Mouse (Mus musculus) heart, embryonic 15.5 days (tissue): Measurements from ENCODE around the gene F11. TPM values are rescaled to one million over a fixed set of nuclear protein-coding genes. Genes with fewer than 3 reads are reported as not detected.

Experiments used
- ATAC-seq: fragments of 200-750 bp; cut with Nextera tagmentation; replicated peaks from 2 replicates; pipeline ENCODE4 v1.8.0; 2017; ENCODE audit warnings: low read depth, moderate TSS enrichment; ENCODE audit not compliant: insufficient number of reproducible peaks, insufficient read depth, low FRiP score
- H3K27ac ChIP-seq: fragments of 300-500 bp; sonication (generic); 2 replicates; pipeline ENCODE4 v1.5.1; 2015; ENCODE audit warnings: mild to moderate bottlenecking, inconsistent platforms
- H3K27me3 ChIP-seq: fragments of 300-500 bp; sonication (generic); 2 replicates; pipeline ENCODE4 v1.6.1; 2015; ENCODE audit warnings: inconsistent platforms
- H3K36me3 ChIP-seq: fragments of 300-500 bp; sonication (generic); 2 replicates; pipeline ENCODE4 v1.6.1; 2015; ENCODE audit warnings: mild to moderate bottlenecking, inconsistent platforms
- H3K4me1 ChIP-seq: fragments of 300-500 bp; sonication (generic); replicated peaks from 2 replicates; pipeline ENCODE4 v1.6.1; 2015; ENCODE audit warnings: inconsistent platforms
- H3K4me2 ChIP-seq: fragments of 300-500 bp; sonication (generic); 2 replicates; pipeline ENCODE4 v1.6.1; 2015; ENCODE audit warnings: inconsistent platforms, mild to moderate bottlenecking, moderate library complexity
- H3K4me3 ChIP-seq: fragments of 300-500 bp; sonication (generic); 2 replicates; pipeline ENCODE4 v1.5.1; 2015; ENCODE audit warnings: mild to moderate bottlenecking, inconsistent platforms
- H3K9ac ChIP-seq: fragments of 300-500 bp; sonication (generic); 2 replicates; pipeline ENCODE4 v1.6.1; 2015; ENCODE audit warnings: mild to moderate bottlenecking, inconsistent platforms
- H3K9me3 ChIP-seq: fragments of 300-500 bp; sonication (generic); replicated peaks from 2 replicates; pipeline ENCODE4 v1.6.1; 2016; ENCODE audit warnings: inconsistent platforms
- WGBS: fragments of 180-500 bp; shearing (Covaris S2); methylation state at CpG from one replicate; pipeline ENCODE4 v1.1.7; 2015; ENCODE audit warnings: mixed read lengths; 5-methylcytosine and 5-hydroxymethylcytosine counted together
- polyA plus RNA-seq: library from polyadenylated mRNA; unstranded; fragments of >200 nt; fragmentation: Nextera tagmentation; extraction: Ambion mirVana; gene quantifications from 2 replicates; pipeline ENCODE4 v1.2.1, GENCODE M21; 2015

Gene F11
- polyA plus RNA-seq, 1 experiment from 2014 or later: not detected

DNA sequence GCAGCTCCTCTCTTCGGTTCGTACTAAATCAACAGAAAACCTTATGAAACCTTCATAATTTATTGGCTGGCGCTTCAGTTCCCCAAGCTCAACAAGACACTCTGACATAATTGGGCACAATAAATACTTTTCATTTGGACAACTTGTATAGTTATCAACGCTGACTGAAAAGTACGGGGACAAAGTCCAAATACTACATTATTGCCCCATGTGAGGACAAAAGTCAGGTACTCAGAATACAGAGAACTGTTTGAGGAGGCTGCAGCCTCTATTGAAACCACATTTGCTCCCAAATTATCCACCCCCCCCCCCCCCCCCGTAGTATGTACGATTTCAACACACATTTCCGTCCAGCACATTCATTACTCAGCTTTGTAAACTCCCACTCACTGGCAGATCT is 22.5 kb downstream of the F11 start:
- no peaks in the 10 kb centered on the region for H3K36me3 ChIP-seq
- H3K4me1 ChIP-seq: no peaks in the 10 kb centered on the region
- H3K4me3 ChIP-seq: no peak overlapping the region
- no peak for ATAC-seq
- H3K27ac ChIP-seq: no peak overlapping the region
- no peak overlapping the region for H3K9ac ChIP-seq
- H3K9me3 ChIP-seq: no peaks in the 10 kb centered on the region
- WGBS: 78% methylated on average over 8 of the region's 8 CpGs
- peaks cover 14% of the 10 kb centered on the region for H3K27me3 ChIP-seq
- H3K4me2 ChIP-seq: no peak overlapping the region

DNA sequence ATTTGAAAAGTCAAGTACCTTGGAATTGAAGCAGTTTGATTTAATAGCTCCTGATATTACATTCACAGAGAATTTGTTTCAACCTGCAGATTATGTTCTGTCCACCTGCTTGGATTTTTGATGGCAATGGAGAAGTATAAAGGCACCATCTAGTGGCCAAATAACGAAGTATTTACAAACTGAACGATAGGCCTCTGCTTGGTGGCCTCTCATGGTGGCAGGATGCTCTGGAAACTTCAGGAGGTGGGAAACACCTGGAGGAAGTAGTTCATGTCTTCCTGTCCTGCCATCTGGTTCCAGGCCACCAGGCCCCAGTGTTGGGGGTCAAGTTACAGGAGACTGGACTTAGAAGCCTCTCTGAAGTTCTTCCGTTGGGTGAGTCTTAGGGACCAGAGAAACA is 23.5 kb downstream of the F11 start:
- Histone ChIP-seq H3K36me3 (no peaks in the 10 kb centered on the region), H3K9ac (no peak overlapping the region), H3K4me1 (no peaks in the 10 kb centered on the region), H3K4me2 (no peak overlapping the region), H3K27ac (no peak overlapping the region), H3K4me3 (no peak overlapping the region), H3K9me3 (no peaks in the 10 kb centered on the region), H3K27me3 (peaks cover 14% of the 10 kb centered on the region)
- no peak for ATAC-seq
- WGBS: 25% methylated on average over 3 of the region's 3 CpGs

DNA sequence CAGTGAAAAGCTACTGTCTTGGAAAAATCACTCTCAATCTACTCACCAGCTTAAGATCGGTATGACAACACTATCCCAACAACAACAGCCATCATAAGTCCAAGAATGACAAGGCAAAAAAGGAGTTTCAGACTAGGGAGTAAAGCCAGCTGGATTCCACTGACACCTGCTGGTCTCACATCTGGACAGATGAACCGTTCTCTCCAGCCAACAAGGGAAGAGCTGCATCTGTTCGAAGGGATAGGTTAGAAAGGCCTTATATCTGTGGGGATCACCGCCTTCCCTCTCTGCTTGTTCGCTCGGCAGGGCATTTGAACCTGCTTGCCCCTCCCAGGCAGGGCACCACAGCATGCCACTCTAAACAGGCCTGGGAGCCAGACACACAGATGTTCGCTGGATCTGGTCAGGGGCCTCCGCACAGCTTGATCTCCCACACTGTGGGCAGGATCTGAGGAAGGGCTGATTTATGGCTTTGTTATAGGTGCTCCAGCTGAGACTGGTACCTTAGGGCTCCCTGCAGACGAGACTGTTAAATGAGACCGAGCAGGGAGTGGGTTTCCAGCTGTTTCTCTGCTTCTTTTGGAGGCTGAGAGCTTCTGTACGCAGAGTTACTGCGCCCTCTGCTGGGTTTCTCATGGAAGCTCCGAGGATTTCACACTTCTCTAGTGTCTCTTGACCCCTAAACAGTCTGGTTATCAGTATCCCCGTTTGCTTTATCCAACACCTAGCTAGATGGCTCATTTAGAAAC is 25.5 kb downstream of the F11 start:
- 22% methylated on average over 14 of the region's 14 CpGs for whole genome bisulfite sequencing
- no peak for ATAC-seq
- Histone ChIP-seq H3K4me1 (no peaks in the 10 kb centered on the region), H3K9me3 (no peaks in the 10 kb centered on the region), H3K4me3 (no peak overlapping the region), H3K36me3 (no peaks in the 10 kb centered on the region), H3K4me2 (peak overlapping the region; percentile 28; the same call in 1 of the 2 replicates), H3K9ac (no peak overlapping the region), H3K27me3 (peaks cover 14% of the 10 kb centered on the region), H3K27ac (no peak overlapping the region)

DNA sequence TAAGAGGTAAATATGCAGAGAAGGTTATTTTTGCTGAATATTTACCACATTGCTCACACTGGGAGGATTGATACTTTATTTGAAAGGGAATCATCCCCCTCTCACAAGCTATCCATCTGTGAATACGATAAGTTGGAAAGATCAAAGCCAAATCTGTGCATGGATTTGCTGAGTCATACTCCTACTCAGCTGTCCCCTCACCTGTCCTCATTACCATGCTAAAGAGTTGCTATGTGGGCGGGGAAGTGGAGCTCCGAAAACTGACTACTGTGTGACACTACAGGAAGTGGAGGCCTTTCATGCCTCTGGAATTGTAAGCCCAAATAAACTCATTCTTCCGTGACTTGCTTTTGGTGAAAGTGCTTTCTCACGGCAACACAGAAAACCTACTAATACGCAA is 26.6 kb downstream of the F11 start:
- 81% methylated on average over 6 of the region's 6 CpGs for WGBS
- ATAC-seq: no peak

DNA sequence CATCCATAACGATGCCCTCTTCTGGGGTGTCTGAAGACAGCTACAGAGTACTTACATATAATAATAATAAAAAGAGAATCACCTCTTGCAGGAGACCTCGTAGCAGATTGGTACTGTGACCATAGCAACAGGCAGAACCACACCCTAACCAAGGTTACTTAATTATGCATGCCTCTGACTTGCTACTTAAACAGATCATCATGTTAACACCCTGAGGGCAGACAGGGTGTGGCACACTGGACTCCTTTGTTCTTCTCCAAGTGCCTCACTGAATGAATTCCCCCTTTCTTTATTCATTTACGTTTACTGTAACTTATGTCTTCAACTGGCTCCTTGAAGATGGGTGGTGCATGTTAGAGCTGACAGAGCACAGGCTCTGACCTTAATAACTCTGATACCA is 28.6 kb downstream of the F11 start:
- H3K9ac ChIP-seq: no peak overlapping the region
- no peak overlapping the region for H3K4me2 ChIP-seq
- no peaks in the 10 kb centered on the region for H3K9me3 ChIP-seq
- H3K27ac ChIP-seq: no peak overlapping the region
- H3K4me1 ChIP-seq: no peaks in the 10 kb centered on the region
- ATAC-seq: no peak
- H3K4me3 ChIP-seq: no peak overlapping the region
- H3K27me3 ChIP-seq: peaks cover 11% of the 10 kb centered on the region
- H3K36me3 ChIP-seq: no peaks in the 10 kb centered on the region
- 74% methylated on average over 3 of the region's 3 CpGs for WGBS

More for the DNA sequence above, 26.6 kb downstream of the F11 start:
- H3K36me3 ChIP-seq: no peaks in the 10 kb centered on the region
- H3K4me1 ChIP-seq: no peaks in the 10 kb centered on the region
- H3K27me3 ChIP-seq: peaks cover 11% of the 10 kb centered on the region
- H3K4me3 ChIP-seq: no peak overlapping the region
- H3K9me3 ChIP-seq: no peaks in the 10 kb centered on the region
- no peak overlapping the region for H3K9ac ChIP-seq
- no peak overlapping the region for H3K27ac ChIP-seq
- no peak overlapping the region for H3K4me2 ChIP-seq

DNA sequence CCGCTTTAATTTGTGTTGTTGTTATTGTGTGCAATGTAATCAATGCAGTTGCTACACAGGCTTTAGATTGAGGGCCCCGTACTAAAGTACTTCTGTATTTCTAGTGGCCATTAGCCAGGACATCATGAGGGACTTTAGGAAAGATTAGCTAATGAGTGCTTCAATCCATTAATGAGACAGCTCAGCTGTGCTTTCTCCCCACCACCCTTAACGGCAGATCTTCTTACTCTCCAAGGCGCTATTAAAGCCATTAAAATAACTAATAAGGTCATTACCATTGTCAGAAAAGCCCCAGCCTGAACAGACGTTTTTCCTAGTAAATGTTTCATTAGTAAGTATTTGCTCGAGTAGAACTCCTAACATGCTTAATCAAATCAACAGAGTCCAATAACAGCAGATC is 59.4 kb downstream of the F11 start:
- H3K4me1 ChIP-seq: peaks cover 4% of the 10 kb centered on the region; the same call in 1 of the 2 replicates
- H3K27me3 ChIP-seq: no peaks in the 10 kb centered on the region
- ATAC-seq: no peak
- H3K27ac ChIP-seq: no peak overlapping the region
- H3K4me2 ChIP-seq: no peak overlapping the region
- H3K9ac ChIP-seq: no peak overlapping the region
- WGBS: 69% methylated on average over 6 of the region's 6 CpGs
- no peak overlapping the region for H3K4me3 ChIP-seq
- H3K36me3 ChIP-seq: no peaks in the 10 kb centered on the region
- no peaks in the 10 kb centered on the region for H3K9me3 ChIP-seq

DNA sequence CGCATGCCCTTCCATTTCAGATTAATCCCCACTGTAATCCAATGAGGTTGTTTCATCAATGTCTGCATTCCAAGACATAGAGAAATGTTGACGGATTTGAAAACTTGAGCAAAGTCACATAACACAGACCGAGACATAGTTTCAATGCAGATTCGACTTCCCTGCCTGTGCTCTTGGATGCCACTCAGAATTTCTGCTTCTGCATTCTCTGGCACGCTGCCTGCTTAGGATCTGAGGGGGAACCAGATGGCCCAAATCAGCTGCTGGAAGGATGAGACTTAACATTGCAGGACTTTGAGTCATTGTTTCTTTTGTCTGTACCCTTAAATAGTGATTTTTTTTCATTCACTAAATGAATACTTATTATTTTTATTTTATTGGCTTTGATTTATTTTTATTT is 60.2 kb downstream of the F11 start:
- Histone ChIP-seq H3K9ac (no peak overlapping the region), H3K27me3 (no peaks in the 10 kb centered on the region), H3K27ac (no peak overlapping the region), H3K4me2 (no peak overlapping the region), H3K36me3 (no peaks in the 10 kb centered on the region), H3K4me3 (no peak overlapping the region), H3K9me3 (no peaks in the 10 kb centered on the region), H3K4me1 (peaks cover 4% of the 10 kb centered on the region; the same call in 1 of the 2 replicates)
- ATAC-seq: no peak
- 46% methylated on average over 5 of the region's 5 CpGs for WGBS

DNA sequence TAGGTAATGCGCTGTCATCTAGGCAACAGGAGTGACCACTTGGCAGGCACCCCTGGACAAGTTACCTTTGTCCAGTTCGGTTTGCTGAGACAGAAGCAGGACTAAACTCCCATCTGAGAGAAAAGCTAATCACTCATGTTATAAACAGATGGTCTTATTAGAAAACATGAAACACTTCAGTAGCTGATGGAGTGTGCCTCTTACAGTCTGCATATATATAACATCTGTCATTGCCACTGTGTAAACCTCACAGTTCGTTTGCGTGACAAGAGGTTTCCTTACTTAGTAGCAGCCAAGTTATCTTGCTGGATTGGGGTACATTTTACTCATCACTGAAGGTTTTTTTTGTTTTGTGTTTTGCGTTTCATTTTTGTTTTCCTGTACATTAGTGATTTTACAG is 64.5 kb downstream of the F11 start:
- Histone ChIP-seq H3K4me2 (no peak overlapping the region), H3K9ac (no peak overlapping the region), H3K27me3 (no peaks in the 10 kb centered on the region), H3K9me3 (no peaks in the 10 kb centered on the region), H3K4me1 (peaks cover 4% of the 10 kb centered on the region; the same call in 1 of the 2 replicates), H3K36me3 (no peaks in the 10 kb centered on the region), H3K27ac (no peak overlapping the region), H3K4me3 (no peak overlapping the region)
- ATAC-seq: no peak
- WGBS: 79% methylated on average over 5 of the region's 5 CpGs

DNA sequence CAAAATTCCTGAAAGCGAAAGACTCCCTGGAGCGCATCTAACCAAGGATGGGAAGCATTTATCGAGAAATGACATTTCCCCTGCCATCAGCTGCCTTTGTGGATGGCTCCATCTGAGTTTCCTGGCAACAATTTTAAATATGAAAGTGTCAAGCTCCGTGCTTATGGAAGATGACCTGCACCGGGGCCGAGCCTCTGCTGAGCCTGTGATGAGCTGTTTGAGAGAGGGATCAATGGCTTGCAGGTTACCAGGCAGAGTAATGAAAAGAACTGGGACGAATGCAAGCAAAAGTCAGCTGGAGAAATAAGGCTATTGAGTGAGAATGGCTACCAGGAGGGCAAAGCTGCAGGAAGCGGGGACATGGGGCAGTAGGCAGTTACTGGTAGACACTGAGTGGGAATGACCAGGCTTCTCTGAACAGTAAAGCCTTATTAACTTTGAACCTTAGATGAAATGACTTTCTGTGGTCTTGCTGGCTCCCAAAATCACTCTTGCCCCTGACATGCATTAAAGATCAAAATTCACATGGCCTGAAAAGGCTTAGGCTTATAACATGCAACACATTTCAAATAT is 65.8 kb downstream of the F11 start:
- no peaks in the 10 kb centered on the region for H3K27me3 ChIP-seq
- ATAC-seq: no peak
- H3K9me3 ChIP-seq: no peaks in the 10 kb centered on the region
- no peaks in the 10 kb centered on the region for H3K4me1 ChIP-seq
- no peak overlapping the region for H3K9ac ChIP-seq
- 80% methylated on average over 8 of the region's 8 CpGs for WGBS
- no peak overlapping the region for H3K4me3 ChIP-seq
- no peak overlapping the region for H3K4me2 ChIP-seq
- H3K27ac ChIP-seq: no peak overlapping the region
- no peaks in the 10 kb centered on the region for H3K36me3 ChIP-seq

Other genes with a start within 250 kb of the F11 start
- gene Mtnr1a, start 192.9 kb downstream of the F11 start, polyA plus RNA-seq: not detected in 2 replicates
- gene Klkb1, start 32.8 kb upstream of the F11 start, polyA plus RNA-seq: 0.08 TPM in 1 of 2 replicates, not detected in the other
- gene Gm45753, start 46.4 kb upstream of the F11 start, polyA plus RNA-seq: 0.29 TPM in 1 of 2 replicates, not detected in the other
- 0.60 and 1.0 TPM in 2 replicates for gene Cyp4v3, start 71.2 kb upstream of the F11 start, polyA plus RNA-seq
- gene Fam149a, start 120.3 kb upstream of the F11 start, polyA plus RNA-seq: 3.6 and 5.1 TPM in 2 replicates
- 2.4 and 2.5 TPM in 2 replicates for gene Tlr3, start 149.0 kb upstream of the F11 start, polyA plus RNA-seq
- 307 and 382 TPM in 2 replicates for gene Sorbs2, start 245.8 kb upstream of the F11 start, polyA plus RNA-seq